Mouse (Mus musculus): ENCODE data around the gene Qtrt2. TPM values are rescaled to one million over a fixed set of nuclear protein-coding genes. Genes with fewer than 3 reads are reported as not detected.

Qtrt2 gene
- polyA plus RNA-seq, 2 experiments: 31.2 to 57.5 TPM

DNA sequence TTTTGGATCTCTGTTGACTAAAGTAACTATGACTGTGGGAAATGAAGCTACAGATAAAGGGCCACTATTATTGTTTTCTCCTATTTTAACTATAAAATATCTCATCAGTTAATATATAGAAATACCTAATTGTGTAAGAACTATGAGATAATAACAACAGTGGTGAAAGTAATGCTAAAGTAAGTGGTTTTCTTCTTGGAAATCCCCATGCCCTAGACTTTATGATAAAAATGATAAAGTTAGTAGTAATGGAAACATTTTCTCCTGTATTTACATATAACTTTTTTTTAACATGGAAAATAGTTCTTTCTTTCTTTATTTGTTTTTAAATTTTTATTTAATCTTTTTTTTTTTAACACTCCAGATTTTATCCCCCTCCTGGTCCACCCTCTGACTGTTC, 26.0 kb downstream of the Qtrt2 start:
- Histone ChIP-seq H3K27me3 (ENCODE audit: control insufficient read depth, insufficient read depth, low read length) (no peaks in the 10 kb centered on the region), H3K36me3 (ENCODE audit: control insufficient read depth, insufficient read depth, low read length) (no peaks in the 10 kb centered on the region), H3K9me3 (ENCODE audit: control insufficient read depth, low read length) (no peaks in the 10 kb centered on the region), H3K27ac (replicated peaks; ENCODE audit: low read depth, low read length) (no peak overlapping the region), H3K4me3 (replicated peaks; ENCODE audit: low read length) (no peak overlapping the region), H3K9ac (ENCODE audit: low read depth, low read length, severe bottlenecking) (no peak overlapping the region), H3K4me1 (ENCODE audit: control insufficient read depth, insufficient read depth, low read length) (no peaks in the 10 kb centered on the region), H3K4me2 (replicated peaks; ENCODE audit: low read depth, low read length, severe bottlenecking) (no peak overlapping the region)
- TF ChIP-seq POLR2A (IDR thresholded peaks at IDR 0.05; ENCODE audit: borderline replicate concordance, extremely low read depth, insufficient read depth, insufficient read length): no peak
- no peak for ATAC-seq (ENCODE audit: low FRiP score, low read depth)
- no peak for DNase-seq (ENCODE audit: low spot score)

DNA sequence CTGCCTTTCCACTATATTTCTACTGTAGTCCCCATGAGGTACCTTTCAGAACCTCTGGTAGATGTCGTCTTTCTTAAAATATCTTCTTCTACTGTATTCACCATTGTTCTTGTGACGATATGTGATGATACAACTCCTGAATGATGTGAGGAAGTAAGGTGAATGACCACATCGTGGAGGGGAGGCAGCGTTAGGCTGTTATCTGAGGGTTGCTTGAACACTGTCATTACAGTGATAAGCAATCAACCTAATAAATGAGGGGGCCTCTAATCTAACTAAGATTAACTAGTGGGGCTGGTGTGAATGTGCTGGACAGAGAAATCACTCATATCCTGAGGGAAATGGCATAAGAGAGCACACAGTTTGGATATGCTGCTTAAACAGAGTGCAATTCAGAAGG, 26.5 kb downstream of the Qtrt2 start:
- ATAC-seq (ENCODE audit: low FRiP score, low read depth) (no peak), DNase-seq (ENCODE audit: low spot score) (no peak)
- Histone ChIP-seq H3K4me1 (ENCODE audit: control insufficient read depth, insufficient read depth, low read length) (no peaks in the 10 kb centered on the region), H3K4me2 (replicated peaks; ENCODE audit: low read depth, low read length, severe bottlenecking) (no peak overlapping the region), H3K27me3 (ENCODE audit: control insufficient read depth, insufficient read depth, low read length) (no peaks in the 10 kb centered on the region), H3K9me3 (ENCODE audit: control insufficient read depth, low read length) (no peaks in the 10 kb centered on the region), H3K27ac (replicated peaks; ENCODE audit: low read depth, low read length) (no peak overlapping the region), H3K9ac (ENCODE audit: low read depth, low read length, severe bottlenecking) (no peak overlapping the region), H3K4me3 (replicated peaks; ENCODE audit: low read length) (no peak overlapping the region), H3K36me3 (ENCODE audit: control insufficient read depth, insufficient read depth, low read length) (no peaks in the 10 kb centered on the region)
- WGBS: 87% methylated on average over 4 of the region's 4 CpGs
- TF ChIP-seq POLR2A (IDR thresholded peaks at IDR 0.05; ENCODE audit: borderline replicate concordance, extremely low read depth, insufficient read depth, insufficient read length): no peak

DNA sequence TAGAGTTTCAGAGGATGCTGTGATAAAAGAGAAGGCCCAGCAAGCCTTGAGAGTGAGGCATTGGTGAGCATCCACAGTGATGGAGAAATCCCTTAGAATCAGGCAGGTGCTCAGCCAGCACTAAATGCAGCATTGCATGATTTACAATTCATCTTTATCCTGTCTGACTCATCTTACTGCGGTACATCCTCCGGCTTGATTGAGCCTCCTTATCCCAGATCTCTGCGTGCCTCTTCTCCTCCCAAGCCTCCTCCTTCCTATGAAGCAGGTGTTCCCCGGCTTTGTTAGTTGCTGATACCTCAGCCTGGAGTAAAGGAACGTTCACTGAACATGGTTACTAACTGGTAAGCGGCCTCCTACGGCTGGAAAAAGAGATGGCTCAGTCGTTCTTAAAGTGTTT, 32.1 kb downstream of the Qtrt2 start:
- Histone ChIP-seq H3K9ac (ENCODE audit: low read depth, low read length, severe bottlenecking) (no peak overlapping the region), H3K9me3 (ENCODE audit: control insufficient read depth, low read length) (no peaks in the 10 kb centered on the region), H3K4me2 (replicated peaks; ENCODE audit: low read depth, low read length, severe bottlenecking) (no peak overlapping the region), H3K27me3 (ENCODE audit: control insufficient read depth, insufficient read depth, low read length) (no peaks in the 10 kb centered on the region), H3K4me3 (replicated peaks; ENCODE audit: low read length) (no peak overlapping the region), H3K27ac (replicated peaks; ENCODE audit: low read depth, low read length) (no peak overlapping the region), H3K36me3 (ENCODE audit: control insufficient read depth, insufficient read depth, low read length) (no peaks in the 10 kb centered on the region), H3K4me1 (ENCODE audit: control insufficient read depth, insufficient read depth, low read length) (peaks cover 6% of the 10 kb centered on the region; the same call in 1 of the 2 replicates)
- 87% methylated on average over 8 of the region's 8 CpGs for WGBS
- ATAC-seq (ENCODE audit: low FRiP score, low read depth) (no peak), DNase-seq (ENCODE audit: low spot score) (no peak)
- no peak for TF ChIP-seq POLR2A (IDR thresholded peaks at IDR 0.05; ENCODE audit: borderline replicate concordance, extremely low read depth, insufficient read depth, insufficient read length)

DNA sequence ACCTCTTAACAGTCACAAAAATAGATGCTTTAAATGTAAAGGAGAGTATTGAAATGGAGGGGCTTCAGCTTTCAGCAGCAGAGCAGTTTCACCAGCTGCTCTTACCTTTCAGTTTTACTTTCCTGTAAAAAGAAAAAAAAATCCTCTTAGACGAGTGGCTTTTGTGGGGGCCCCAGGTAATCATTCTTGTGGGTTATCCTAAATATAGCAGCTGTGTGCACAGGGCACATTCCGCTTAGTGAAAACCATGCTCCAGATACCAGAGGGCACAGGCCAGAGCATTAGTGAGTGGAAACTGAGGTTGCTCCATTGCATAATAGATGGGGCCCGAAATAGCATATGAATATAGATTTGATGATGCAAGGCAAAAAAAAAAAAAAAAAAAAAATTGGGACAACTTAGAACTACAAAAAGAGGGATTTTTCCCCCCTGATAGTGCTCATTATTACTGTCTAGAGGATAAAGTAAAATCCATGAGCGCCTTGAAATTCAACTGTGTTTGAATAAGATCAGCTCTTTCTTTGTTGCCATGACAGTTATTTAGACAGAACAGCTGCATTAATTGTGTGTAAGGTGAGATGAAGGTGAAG, 35.8 kb downstream of the Qtrt2 start:
- no peak overlapping the region for H3K27ac ChIP-seq (replicated peaks; ENCODE audit: low read depth, low read length)
- no peak for DNase-seq (ENCODE audit: low spot score)
- H3K4me3 ChIP-seq (replicated peaks; ENCODE audit: low read length): peak overlapping the region; percentile 62
- H3K4me2 ChIP-seq (replicated peaks; ENCODE audit: low read depth, low read length, severe bottlenecking): peak overlapping the region; percentile 80
- 71% methylated on average over 4 of the region's 4 CpGs for WGBS
- peaks cover 11% of the 10 kb centered on the region for H3K4me1 ChIP-seq (ENCODE audit: control insufficient read depth, insufficient read depth, low read length)
- no peak for ATAC-seq (ENCODE audit: low FRiP score, low read depth)
- peak overlapping the region; percentile 85; the same call in 1 of the 2 replicates for H3K9ac ChIP-seq (ENCODE audit: low read depth, low read length, severe bottlenecking)
- H3K36me3 ChIP-seq (ENCODE audit: control insufficient read depth, insufficient read depth, low read length): no peaks in the 10 kb centered on the region
- no peak for TF ChIP-seq POLR2A (IDR thresholded peaks at IDR 0.05; ENCODE audit: borderline replicate concordance, extremely low read depth, insufficient read depth, insufficient read length)
- H3K9me3 ChIP-seq (ENCODE audit: control insufficient read depth, low read length): no peaks in the 10 kb centered on the region
- no peaks in the 10 kb centered on the region for H3K27me3 ChIP-seq (ENCODE audit: control insufficient read depth, insufficient read depth, low read length)

DNA sequence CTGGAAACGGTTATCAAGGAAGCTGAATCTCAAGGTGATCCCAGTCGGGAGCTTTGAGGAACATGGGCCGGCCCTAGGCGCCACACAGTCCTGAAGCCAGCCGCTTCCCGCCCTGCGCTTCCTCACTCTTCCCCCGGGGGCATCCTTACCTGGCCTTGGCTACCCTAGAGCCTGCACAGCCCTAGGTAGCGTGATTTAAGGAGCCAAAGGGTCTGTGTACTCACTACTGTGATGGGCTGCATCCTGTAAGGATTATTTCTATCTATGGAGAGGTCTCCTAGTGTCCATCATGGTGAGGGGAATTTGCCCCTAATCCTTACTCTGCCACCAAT, 36.6 kb downstream of the Qtrt2 start:
- peak overlapping the region; percentile 85 for H3K9ac ChIP-seq (ENCODE audit: low read depth, low read length, severe bottlenecking)
- H3K4me2 ChIP-seq (replicated peaks; ENCODE audit: low read depth, low read length, severe bottlenecking): peak overlapping the region; percentile 80
- no peaks in the 10 kb centered on the region for H3K27me3 ChIP-seq (ENCODE audit: control insufficient read depth, insufficient read depth, low read length)
- WGBS: 0% methylated on average over 6 of the region's 9 CpGs
- no peaks in the 10 kb centered on the region for H3K9me3 ChIP-seq (ENCODE audit: control insufficient read depth, low read length)
- ATAC-seq (ENCODE audit: low FRiP score, low read depth) (peak; percentile 93), DNase-seq (ENCODE audit: low spot score) (no peak)
- peaks cover 11% of the 10 kb centered on the region for H3K4me1 ChIP-seq (ENCODE audit: control insufficient read depth, insufficient read depth, low read length)
- no peaks in the 10 kb centered on the region for H3K36me3 ChIP-seq (ENCODE audit: control insufficient read depth, insufficient read depth, low read length)
- peak overlapping the region; percentile 62 for H3K4me3 ChIP-seq (replicated peaks; ENCODE audit: low read length)
- TF ChIP-seq POLR2A (IDR thresholded peaks at IDR 0.05; ENCODE audit: borderline replicate concordance, extremely low read depth, insufficient read depth, insufficient read length): no peak
- H3K27ac ChIP-seq (replicated peaks; ENCODE audit: low read depth, low read length): peak overlapping the region; percentile 81
